Mouse (Mus musculus) neural tube, embryonic 13.5 days (tissue): ENCODE data around the gene Samd7. TPM values are rescaled to one million over a fixed set of nuclear protein-coding genes. Genes with fewer than 3 reads are reported as not detected.

ENCODE experiments used
- ATAC-seq: fragments of 200-750 bp; cut with Nextera tagmentation; 2 replicates; pipeline ENCODE4 v1.8.0; 2017; ENCODE audit warnings: low read depth, mild to moderate bottlenecking, moderate TSS enrichment, moderate library complexity
- H3K27ac ChIP-seq: fragments of 300-500 bp; sonication (generic); replicated peaks from 2 replicates; pipeline ENCODE4 v1.5.1; 2015; ENCODE audit warnings: moderate library complexity, mild to moderate bottlenecking, inconsistent platforms
- H3K27me3 ChIP-seq: fragments of 300-500 bp; sonication (generic); 2 replicates; pipeline ENCODE4 v1.6.1; 2015; ENCODE audit warnings: mild to moderate bottlenecking, inconsistent platforms
- H3K36me3 ChIP-seq: fragments of 300-500 bp; sonication (generic); 2 replicates; pipeline ENCODE4 v1.6.1; 2015; ENCODE audit warnings: mild to moderate bottlenecking, inconsistent platforms
- H3K4me1 ChIP-seq: fragments of 300-500 bp; sonication (generic); replicated peaks from 2 replicates; pipeline ENCODE4 v1.6.1; 2015; ENCODE audit warnings: inconsistent platforms
- H3K4me2 ChIP-seq: fragments of 300-500 bp; sonication (generic); 2 replicates; pipeline ENCODE4 v1.6.1; 2015; ENCODE audit warnings: inconsistent platforms, mild to moderate bottlenecking, moderate library complexity
- H3K4me3 ChIP-seq: fragments of 300-500 bp; sonication (generic); 2 replicates; pipeline ENCODE4 v1.5.1; 2015; ENCODE audit warnings: mild to moderate bottlenecking, inconsistent platforms
- H3K9ac ChIP-seq: fragments of 300-500 bp; sonication (generic); 2 replicates; pipeline ENCODE4 v1.6.1; 2015; ENCODE audit warnings: moderate library complexity, mild to moderate bottlenecking, inconsistent platforms
- H3K9me3 ChIP-seq: fragments of 300-500 bp; sonication (generic); 2 replicates; pipeline ENCODE4 v1.6.1; 2016; ENCODE audit warnings: inconsistent platforms
- WGBS: fragments of 180-500 bp; shearing (Covaris S2); methylation state at CpG from one replicate; pipeline ENCODE4 v1.1.7; 2015; 5-methylcytosine and 5-hydroxymethylcytosine counted together
- polyA plus RNA-seq: library from polyadenylated mRNA; unstranded; fragments of >200 nt; fragmentation: Nextera tagmentation; extraction: Ambion mirVana; gene quantifications from 2 replicates; pipeline ENCODE4 v1.2.1, GENCODE M21; 2015

Gene Samd7
- polyA plus RNA-seq, 1 experiment from 2014 or later = not detected

GRCm38 (mm10) chr3:30766177-30766576 lies 20.1 kb downstream of the Samd7 start:
- Histone ChIP-seq H3K9me3 (no peaks in the 10 kb centered on the region), H3K9ac (no peak overlapping the region), H3K27me3 (no peaks in the 10 kb centered on the region), H3K36me3 (no peaks in the 10 kb centered on the region), H3K4me1 (no peaks in the 10 kb centered on the region), H3K27ac (no peak overlapping the region), H3K4me2 (no peak overlapping the region), H3K4me3 (no peak overlapping the region)
- no peak for ATAC-seq
- 80% methylated on average over 7 of the region's 7 CpGs for WGBS

- Histone ChIP-seq H3K36me3 (no peaks in the 10 kb centered on the region), H3K4me2 (no peak overlapping the region), H3K27ac (no peak overlapping the region), H3K9ac (no peak overlapping the region), H3K4me1 (no peaks in the 10 kb centered on the region), H3K27me3 (no peaks in the 10 kb centered on the region), H3K9me3 (no peaks in the 10 kb centered on the region), H3K4me3 (no peak overlapping the region)
- ATAC-seq = no peak
- WGBS = 93% methylated on average over 6 of the region's 6 CpGs
These were observed 21.2 kb downstream of the Samd7 start for GRCm38 (mm10) chr3:30767271-30767670.

GRCm38 (mm10) chr3:30769755-30770515 lies 23.8 kb downstream of the Samd7 start:
- Histone ChIP-seq H3K4me2 (no peak overlapping the region), H3K36me3 (no peaks in the 10 kb centered on the region), H3K9ac (no peak overlapping the region), H3K9me3 (no peaks in the 10 kb centered on the region), H3K4me1 (no peaks in the 10 kb centered on the region), H3K27ac (no peak overlapping the region), H3K27me3 (no peaks in the 10 kb centered on the region), H3K4me3 (no peak overlapping the region)
- no peak for ATAC-seq
- 77% methylated on average over 10 of the region's 10 CpGs for WGBS

DNA sequence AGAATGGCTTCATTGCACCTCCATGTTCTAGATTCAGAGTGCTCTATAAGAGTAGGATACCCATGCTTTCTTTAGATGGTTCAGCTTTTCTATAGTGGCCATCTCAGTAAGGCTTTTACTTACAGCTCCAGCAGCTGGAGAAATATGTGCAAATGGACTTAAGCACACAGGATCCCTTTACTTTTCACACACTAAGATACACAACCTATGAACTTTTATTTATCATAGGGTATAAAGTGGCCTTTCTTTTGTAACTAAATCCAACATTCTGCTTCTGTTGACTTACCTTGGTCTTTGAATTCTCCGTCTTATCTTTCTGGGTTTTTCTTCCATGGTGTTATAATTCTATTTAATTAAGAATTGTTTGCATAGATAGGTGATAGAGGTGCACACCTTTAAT lies 25.5 kb downstream of the Samd7 start:
- H3K9ac ChIP-seq = no peak overlapping the region
- no peaks in the 10 kb centered on the region for H3K9me3 ChIP-seq
- no peaks in the 10 kb centered on the region for H3K27me3 ChIP-seq
- no peaks in the 10 kb centered on the region for H3K4me1 ChIP-seq
- H3K4me2 ChIP-seq = no peak overlapping the region
- ATAC-seq = no peak
- no peaks in the 10 kb centered on the region for H3K36me3 ChIP-seq
- 98% methylated on average over 1 of the region's 1 CpGs for WGBS
- H3K4me3 ChIP-seq = no peak overlapping the region
- no peak overlapping the region for H3K27ac ChIP-seq

DNA sequence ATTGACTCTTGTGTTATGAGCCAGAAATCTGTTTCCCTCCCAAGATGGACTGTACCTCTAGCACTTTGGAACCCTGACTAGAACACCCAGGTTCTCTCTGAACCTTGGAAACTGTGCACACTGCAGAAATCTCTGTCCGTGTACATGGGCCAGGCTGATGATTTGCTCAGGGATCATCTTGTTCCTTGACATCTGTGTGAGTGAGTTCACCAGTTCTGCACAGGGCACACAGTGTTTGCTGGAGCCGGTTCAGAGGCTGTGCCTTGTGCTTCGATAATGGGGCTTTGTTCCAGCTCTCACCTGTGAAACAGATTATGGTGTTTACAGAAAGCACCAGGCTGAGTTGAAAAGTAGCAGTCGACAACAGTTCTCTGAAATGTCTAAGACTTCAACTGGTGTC lies 26.5 kb downstream of the Samd7 start:
- Histone ChIP-seq H3K27me3 (no peaks in the 10 kb centered on the region), H3K9ac (no peak overlapping the region), H3K9me3 (no peaks in the 10 kb centered on the region), H3K4me3 (no peak overlapping the region), H3K36me3 (no peaks in the 10 kb centered on the region), H3K27ac (no peak overlapping the region), H3K4me2 (no peak overlapping the region), H3K4me1 (no peaks in the 10 kb centered on the region)
- 73% methylated on average over 4 of the region's 4 CpGs for WGBS
- no peak for ATAC-seq

DNA sequence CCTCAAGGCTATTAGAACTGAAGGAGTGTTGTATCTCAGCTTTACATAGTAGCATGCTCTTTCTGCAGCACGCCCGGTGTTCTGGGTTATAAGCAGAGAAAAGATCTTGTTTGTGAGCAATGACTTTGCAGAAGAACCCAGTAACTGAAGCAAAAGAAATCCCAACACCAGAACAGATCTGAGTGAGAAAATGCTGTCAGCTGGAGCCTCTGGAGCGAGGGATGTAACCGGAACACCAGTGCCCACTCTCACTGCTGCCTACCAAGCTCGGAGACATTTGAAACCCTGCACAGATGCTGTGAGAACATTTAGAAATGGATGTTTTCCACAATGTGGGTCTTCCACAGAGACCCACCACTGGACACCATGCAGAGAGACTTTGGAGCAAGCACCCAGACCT lies 28.6 kb downstream of the Samd7 start:
- no peak for ATAC-seq
- Histone ChIP-seq H3K4me1 (no peaks in the 10 kb centered on the region), H3K27me3 (no peaks in the 10 kb centered on the region), H3K9ac (no peak overlapping the region), H3K9me3 (no peaks in the 10 kb centered on the region), H3K36me3 (no peaks in the 10 kb centered on the region), H3K4me3 (no peak overlapping the region), H3K4me2 (no peak overlapping the region), H3K27ac (no peak overlapping the region)
- WGBS = 94% methylated on average over 5 of the region's 5 CpGs

GRCm38 (mm10) chr3:30777984-30778383 lies 31.9 kb downstream of the Samd7 start:
- Histone ChIP-seq H3K9ac (no peak overlapping the region), H3K9me3 (no peaks in the 10 kb centered on the region), H3K4me1 (no peaks in the 10 kb centered on the region), H3K36me3 (no peaks in the 10 kb centered on the region), H3K4me2 (no peak overlapping the region), H3K27me3 (no peaks in the 10 kb centered on the region), H3K27ac (no peak overlapping the region), H3K4me3 (no peak overlapping the region)
- WGBS = 76% methylated on average over 5 of the region's 5 CpGs
- no peak for ATAC-seq

DNA sequence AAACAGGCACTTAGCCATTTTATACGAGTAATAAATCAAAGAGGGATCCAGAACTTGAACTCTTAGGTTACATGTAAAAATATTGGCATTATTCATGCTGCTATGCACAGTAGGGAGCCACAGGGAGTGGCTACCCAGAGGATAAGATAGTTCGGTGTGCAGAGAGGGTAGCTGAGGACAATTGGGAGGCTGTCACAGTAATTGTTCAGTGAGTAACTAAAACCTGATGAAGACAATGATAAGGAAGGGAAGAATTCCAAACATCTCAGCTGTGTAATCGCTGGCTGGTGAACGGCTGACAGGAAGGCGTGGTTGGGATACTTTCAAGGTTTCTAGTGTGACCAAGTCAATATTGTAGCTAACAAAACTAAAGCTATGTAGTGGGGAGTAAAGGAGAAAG lies 42.4 kb downstream of the Samd7 start:
- Histone ChIP-seq H3K27ac (no peak overlapping the region), H3K36me3 (no peaks in the 10 kb centered on the region), H3K9ac (no peak overlapping the region), H3K4me2 (no peak overlapping the region), H3K27me3 (no peaks in the 10 kb centered on the region), H3K9me3 (no peaks in the 10 kb centered on the region), H3K4me1 (no peaks in the 10 kb centered on the region), H3K4me3 (no peak overlapping the region)
- WGBS = 23% methylated on average over 5 of the region's 5 CpGs
- no peak for ATAC-seq

DNA sequence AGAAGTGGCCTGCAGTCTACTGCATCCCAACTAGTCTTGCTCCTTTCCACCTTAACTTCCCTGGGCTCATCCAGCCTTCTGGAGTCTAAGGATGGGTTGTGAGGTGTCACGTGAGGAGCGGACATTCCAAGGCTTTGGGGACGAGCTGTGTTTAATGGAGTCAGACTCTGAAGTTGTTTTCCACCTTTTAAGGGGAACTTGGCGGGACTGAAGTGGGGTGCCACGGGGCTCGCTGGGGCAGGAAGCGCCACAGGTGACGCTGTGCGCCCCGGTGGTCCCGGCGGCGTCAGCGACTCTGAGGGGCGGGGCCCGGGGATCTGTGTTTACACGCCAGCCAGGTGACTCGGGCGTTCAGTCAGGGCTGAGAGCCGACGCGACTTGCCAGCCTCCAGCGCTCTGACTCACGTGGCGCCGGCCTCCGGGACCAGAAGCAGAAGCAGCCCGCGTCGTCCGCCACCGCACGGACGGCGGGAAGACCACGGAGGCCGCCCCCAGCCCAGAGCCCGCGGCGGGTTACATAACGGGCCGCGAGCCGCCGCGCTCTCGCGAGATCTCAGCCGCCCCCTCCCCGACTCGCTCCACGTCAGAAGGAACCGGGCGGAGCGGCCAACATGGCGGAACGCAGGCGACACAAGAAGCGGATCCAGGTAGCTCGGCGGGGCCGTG lies 46.8 kb downstream of the Samd7 start, which contains the start of gene Sec62:
Gene Sec62, plus strand, starts transcription at position 139 of the 666 bp plus-strand sequence.
- no peaks in the 10 kb centered on the region for H3K36me3 ChIP-seq
- WGBS = under 1% methylated on average over 62 of the region's 62 CpGs
- ATAC-seq = peak; percentile 99

DNA sequence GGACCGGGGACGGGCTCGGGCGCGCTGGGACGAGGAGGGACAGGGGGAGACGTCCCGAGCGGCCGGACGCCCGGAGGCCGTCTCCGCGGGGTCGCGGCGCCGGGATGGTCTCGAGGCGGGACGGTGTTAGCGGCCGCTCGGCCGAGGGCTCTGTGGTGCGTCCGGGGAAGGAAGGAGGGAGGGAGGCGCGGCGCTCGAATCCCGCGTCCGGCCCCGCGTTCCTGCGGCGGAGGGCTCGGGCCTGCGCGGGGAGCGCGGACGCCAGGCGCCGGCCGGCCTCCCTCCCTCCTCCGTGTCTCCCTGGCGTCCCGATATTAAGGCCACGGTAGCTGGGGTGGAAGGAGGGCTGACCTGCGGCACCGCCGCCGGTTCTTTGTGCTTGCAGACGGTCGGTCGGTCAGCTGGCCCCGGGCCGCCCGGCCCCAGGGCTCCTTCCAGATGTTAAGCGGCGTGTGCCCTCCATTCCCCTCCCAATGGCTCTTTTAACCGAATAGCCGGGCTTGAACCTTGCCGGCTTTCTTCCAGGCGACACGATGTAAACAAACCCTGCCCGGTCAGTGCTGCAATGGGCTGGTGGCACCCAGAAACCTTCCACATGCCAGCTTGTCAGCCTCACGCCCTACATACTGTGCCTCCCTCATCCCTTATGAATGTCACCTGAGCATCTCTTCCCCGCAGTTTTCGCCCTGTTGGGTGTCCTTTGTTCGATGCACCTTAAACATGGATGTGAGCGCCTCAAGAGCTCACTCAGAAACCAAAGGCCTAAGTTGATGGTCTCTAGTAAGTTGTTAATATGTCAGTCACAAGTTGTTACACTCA lies 47.5 kb downstream of the Samd7 start:
- no peaks in the 10 kb centered on the region for H3K36me3 ChIP-seq
- H3K27me3 ChIP-seq = no peaks in the 10 kb centered on the region
- peak; percentile 90 for ATAC-seq
- under 1% methylated on average over 75 of the region's 75 CpGs for WGBS
- H3K4me3 ChIP-seq = peak overlapping the region; percentile 83
- H3K9ac ChIP-seq = peak overlapping the region; percentile 92
- H3K9me3 ChIP-seq = no peaks in the 10 kb centered on the region
- H3K4me1 ChIP-seq = peaks cover 18% of the 10 kb centered on the region
- H3K4me2 ChIP-seq = peak overlapping the region; percentile 76
- H3K27ac ChIP-seq = peak overlapping the region; percentile 95

More for the DNA sequence above, 46.8 kb downstream of the Samd7 start, which contains the start of gene Sec62:
- Histone ChIP-seq H3K4me3 (peak within 1 kb of the TSS; percentile 83), H3K9me3 (no peaks in the 10 kb centered on the region), H3K4me1 (peaks cover 18% of the 10 kb centered on the region), H3K27ac (peak within 1 kb of the TSS; percentile 95), H3K9ac (peak within 1 kb of the TSS; percentile 92), H3K4me2 (peak within 1 kb of the TSS; percentile 76), H3K27me3 (no peaks in the 10 kb centered on the region)

DNA sequence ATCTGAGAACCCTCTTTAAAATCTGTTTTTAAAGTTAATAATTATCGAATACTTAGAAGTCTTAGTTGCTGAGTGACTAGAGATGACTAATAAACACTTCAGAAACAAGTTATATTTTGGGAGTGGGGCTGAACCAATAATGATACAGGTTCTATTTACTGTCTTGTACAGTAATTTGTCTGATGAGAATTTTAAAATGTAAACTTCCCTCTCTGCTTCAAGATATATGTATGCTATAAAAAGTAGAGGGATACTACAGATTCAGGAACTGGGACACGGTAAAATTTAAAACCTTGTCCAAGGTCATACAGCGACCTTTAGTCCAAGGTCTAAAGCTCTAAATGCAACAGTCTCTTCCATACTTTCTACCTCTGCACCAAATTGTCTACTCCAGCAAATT lies 56.1 kb downstream of the Samd7 start:
- Histone ChIP-seq H3K9me3 (no peaks in the 10 kb centered on the region), H3K27me3 (no peaks in the 10 kb centered on the region), H3K9ac (no peak overlapping the region), H3K4me2 (no peak overlapping the region), H3K27ac (no peak overlapping the region), H3K4me3 (no peak overlapping the region), H3K4me1 (no peaks in the 10 kb centered on the region), H3K36me3 (peaks cover 43% of the 10 kb centered on the region)
- no peak for ATAC-seq
- 97% methylated on average over 3 of the region's 3 CpGs for WGBS

GRCm38 (mm10) chr3:30812881-30813280 lies 66.8 kb downstream of the Samd7 start:
- Histone ChIP-seq H3K4me3 (no peak overlapping the region), H3K9me3 (no peaks in the 10 kb centered on the region), H3K4me2 (no peak overlapping the region), H3K36me3 (peaks cover 59% of the 10 kb centered on the region), H3K9ac (no peak overlapping the region), H3K4me1 (no peaks in the 10 kb centered on the region), H3K27ac (no peak overlapping the region), H3K27me3 (no peaks in the 10 kb centered on the region)
- no peak for ATAC-seq
- 81% methylated on average over 3 of the region's 3 CpGs for WGBS
